Mouse (Mus musculus) CH12.LX (cell line): Measurements from ENCODE around the gene Uggt2. TPM values are rescaled to one million over a fixed set of nuclear protein-coding genes. Genes with fewer than 3 reads are reported as not detected.

Experiments used
- DNase-seq: peaks from one replicate; pipeline ENCODE4 v3.0.0-alpha.2; 2013; ENCODE audit errors: extremely low read depth
- H3K27ac ChIP-seq: 2 replicates; pipeline ENCODE4 v1.5.1; 2012; ENCODE audit warnings: low read depth, mild to moderate bottlenecking, control low read depth, moderate library complexity; ENCODE audit not compliant: insufficient read depth
- H3K27me3 ChIP-seq: replicated peaks from 2 replicates; pipeline ENCODE3; 2012; ENCODE audit warnings: inconsistent platforms
- H3K36me3 ChIP-seq, 2 experiments: replicated peaks in 1 of 2; 2 replicates each; pipeline versions ENCODE3 to v1.6.1; 2012; ENCODE audit warnings: inconsistent platforms in 1 of 2, low read length in 1 of 2, mild to moderate bottlenecking in 1 of 2, mixed read lengths in 1 of 2, moderate library complexity in 1 of 2; ENCODE audit not compliant: control insufficient read depth in 1 of 2, insufficient read depth in 1 of 2
- H3K4me1 ChIP-seq, 2 experiments: 2 replicates each; pipeline ENCODE4 v1.6.1; 2012; ENCODE audit warnings: inconsistent platforms in 1 of 2, moderate library complexity in 1 of 2; ENCODE audit not compliant: insufficient read depth in 2 of 2, control insufficient read depth in 1 of 2
- H3K4me2 ChIP-seq: 2 replicates; pipeline ENCODE4 v1.6.1; 2012; ENCODE audit warnings: low read depth, mild to moderate bottlenecking, control low read depth; ENCODE audit not compliant: poor library complexity, insufficient read depth, severe bottlenecking
- H3K4me3 ChIP-seq, 3 experiments: fragments of 150-350 bp in 1 of 3; sonication (generic) in 1 of 3; replicated peaks in 1 of 3; 2 replicates each; pipeline versions ENCODE3 to v1.5.1; 2011 to 2012; ENCODE audit warnings: low read depth in 2 of 3, low read length in 2 of 3, mild to moderate bottlenecking in 2 of 3, moderate library complexity in 2 of 3, control low read depth in 1 of 3, improper control_type of control experiment in 1 of 3, inconsistent platforms in 1 of 3, mixed read lengths in 1 of 3; ENCODE audit not compliant: poor library complexity in 1 of 3
- H3K79me2 ChIP-seq: replicated peaks from 2 replicates; pipeline ENCODE4 v1.6.1; 2012; ENCODE audit warnings: mild to moderate bottlenecking, moderate library complexity; ENCODE audit not compliant: control insufficient read depth, poor library complexity, insufficient read depth, severe bottlenecking; ENCODE audit errors: extremely low read depth
- H3K9ac ChIP-seq: 2 replicates; pipeline ENCODE4 v1.6.1; 2012; ENCODE audit warnings: low read depth, mild to moderate bottlenecking, control low read depth, moderate library complexity; ENCODE audit not compliant: insufficient read depth
- H3K9me3 ChIP-seq: replicated peaks from 2 replicates; pipeline ENCODE3; 2012; ENCODE audit warnings: low read length, inconsistent platforms, mixed read lengths
- CHD1 ChIP-seq: IDR thresholded peaks from 2 replicates; pipeline ENCODE4 v1.6.1; 2012; ENCODE audit warnings: low read depth, low read length, improper control_type of control experiment, inconsistent platforms
- CHD2 ChIP-seq: IDR thresholded peaks from 2 replicates; pipeline ENCODE4 v1.6.1; 2011; ENCODE audit warnings: low read length, improper control_type of control experiment
- CTCF ChIP-seq, 2 experiments: IDR thresholded peaks in 1 of 2; conservative IDR thresholded peaks in 1 of 2; 2 replicates each; pipeline ENCODE4 v1.5.1; 2011 to 2012; ENCODE audit warnings: low read depth in 2 of 2, low read length in 2 of 2, improper control_type of control experiment in 1 of 2, inconsistent platforms in 1 of 2, mild to moderate bottlenecking in 1 of 2, moderate library complexity in 1 of 2
- EP300 ChIP-seq: IDR thresholded peaks from 2 replicates; pipeline ENCODE4 v1.6.1; 2011; ENCODE audit warnings: low read length, improper control_type of control experiment
- GABPA ChIP-seq: IDR thresholded peaks from 2 replicates; pipeline ENCODE4 v1.6.1; 2012; ENCODE audit warnings: low read depth, low read length, improper control_type of control experiment, inconsistent platforms; ENCODE audit not compliant: insufficient replicate concordance
- KAT2A ChIP-seq: IDR thresholded peaks from 2 replicates; pipeline ENCODE4 v1.6.1; 2012; ENCODE audit warnings: low read length, improper control_type of control experiment, inconsistent platforms; ENCODE audit not compliant: insufficient replicate concordance
- MAX ChIP-seq: IDR thresholded peaks from 2 replicates; pipeline ENCODE4 v1.6.1; 2011; ENCODE audit warnings: low read length, improper control_type of control experiment
- MEF2A ChIP-seq: IDR thresholded peaks from 2 replicates; pipeline ENCODE4 v1.6.1; 2014; ENCODE audit warnings: low read depth, mild to moderate bottlenecking, inconsistent platforms, low read length, improper control_type of control experiment, borderline replicate concordance
- MXI1 ChIP-seq: IDR thresholded peaks from 2 replicates; pipeline ENCODE4 v1.6.1; 2011; ENCODE audit warnings: mild to moderate bottlenecking, low read depth, low read length, improper control_type of control experiment
- MYC ChIP-seq: IDR thresholded peaks from 2 replicates; pipeline ENCODE4 v1.6.1; 2011; ENCODE audit warnings: low read depth, mild to moderate bottlenecking, improper control_type of control experiment, low read length
- NELFE ChIP-seq: IDR thresholded peaks from 2 replicates; pipeline ENCODE4 v1.6.1; 2011; ENCODE audit warnings: low read depth, low read length, improper control_type of control experiment
- RAD21 ChIP-seq: IDR thresholded peaks from 2 replicates; pipeline ENCODE4 v1.6.1; 2011; ENCODE audit warnings: low read depth, mild to moderate bottlenecking, low read length, improper control_type of control experiment, moderate library complexity
- SIN3A ChIP-seq: IDR thresholded peaks from 2 replicates; pipeline ENCODE4 v1.6.1; 2012; ENCODE audit warnings: low read length, improper control_type of control experiment, inconsistent platforms
- TCF12 ChIP-seq: IDR thresholded peaks from 2 replicates; pipeline ENCODE4 v1.6.1; 2014; ENCODE audit warnings: low read depth, mild to moderate bottlenecking, inconsistent platforms, low read length, improper control_type of control experiment
- ZNF384 ChIP-seq: IDR thresholded peaks from 2 replicates; pipeline ENCODE4 v1.6.1; 2012; ENCODE audit warnings: low read depth, low read length, improper control_type of control experiment, inconsistent platforms
- dilution Hi-C: fragments of 300-500 bp; cut with MboI; formaldehyde crosslinking; loops from 2 replicates; pipeline ENCODE4 v1.14.3; 2020; ENCODE audit warnings: low sequenced_read_pairs; ENCODE audit not compliant: extremely low pct_unique_long_range_greater_than_20kb, extremely low pct_ligation_motif_present
- in situ Hi-C: fragments of 300-500 bp; cut with MboI; formaldehyde crosslinking; loops from 3 replicates; pipeline ENCODE4 v1.14.3; 2019; ENCODE audit warnings: low sequenced_read_pairs, low pct_ligation_motif_present, low pct_unique_long_range_greater_than_20kb, mixed read lengths
- polyA plus RNA-seq: library from polyadenylated mRNA; unstranded; fragments of >175 nt; gene quantifications from 2 replicates; pipeline ENCODE4 v1.2.1, GENCODE M21; 2012; ENCODE audit warnings: low read depth; ENCODE audit not compliant: insufficient read length
- total RNA-seq, 2 experiments: library from RNA; depleted of rRNA; stranded (reverse); fragments of 300-350 nt in 1 of 2; fragments of >200 nt in 1 of 2; gene quantifications; 2 replicates each; pipeline ENCODE4 v1.2.3; 2012 to 2014

Uggt2 gene
- total and polyA plus RNA-seq, 3 experiments: 0.42 to 1.2 (median 1.0) TPM

- in situ Hi-C loops: no loop called here
- Histone ChIP-seq H3K4me2 (no peak overlapping the region), H3K27ac (no peak overlapping the region), H3K9me3 (no peaks in the 10 kb centered on the region), H3K79me2 (no peaks in the 10 kb centered on the region), H3K36me3 (no peaks in the 10 kb centered on the region), H3K9ac (no peak overlapping the region), H3K4me3 (no peak overlapping the region), H3K27me3 (peaks cover 2% of the 10 kb centered on the region), H3K4me1 (peaks cover 6 to 9% of the 10 kb centered on the region in 2 experiments; a peak in 2 of 4 replicates)
- dilution Hi-C loops: no loop called here
- DNase-seq: no peak
- no peak for TF ChIP-seq CTCF (conservative IDR thresholded peaks at IDR 0.05 in 1 of 2, IDR thresholded peaks at IDR 0.05 in 1 of 2; ENCODE audit: low read depth in 2 of 2, low read length in 2 of 2)
- TF ChIP-seq GABPA: no peak
- TF ChIP-seq RAD21: no peak
- TF ChIP-seq EP300: no peak
- TF ChIP-seq MXI1: no peak
- TF ChIP-seq TCF12: no peak
- no peak for TF ChIP-seq SIN3A
- TF ChIP-seq KAT2A: no peak
- TF ChIP-seq ZNF384: no peak
- TF ChIP-seq CHD2: no peak
- TF ChIP-seq MYC: no peak
Observed at GRCm38 (mm10) chr14:119009531-119009930, 89.7 kb downstream of the Uggt2 start.

- H3K9ac ChIP-seq: peak overlapping the region; percentile 66
- no peaks in the 10 kb centered on the region for H3K36me3 ChIP-seq
- no peaks in the 10 kb centered on the region for H3K9me3 ChIP-seq
- peak; percentile 33; the same call in 1 of the 2 replicates for TF ChIP-seq CHD1
- TF ChIP-seq MAX: peak; percentile 49; the same call in 1 of the 2 replicates
- TF ChIP-seq MEF2A: no peak
- TF ChIP-seq MYC: peak; percentile 52
- TF ChIP-seq SIN3A: 0 out of 2 replicates have a peak, but pooled peaks have one; percentile 44
- peak; percentile 18; the same call in 1 of the 2 replicates for TF ChIP-seq NELFE
- peak; percentile 62 for DNase-seq
- in situ Hi-C loops (no loop called here), dilution Hi-C loops (no loop called here)
- peak overlapping the region; percentile 45; the same call in 1 of the 2 replicates for H3K27ac ChIP-seq
- no peaks in the 10 kb centered on the region for H3K79me2 ChIP-seq
- peak overlapping the region; percentile 77 for H3K4me2 ChIP-seq
- peaks cover 2% of the 10 kb centered on the region for H3K27me3 ChIP-seq
- H3K4me3 ChIP-seq: peak overlapping the region; percentile 28 to 61 (median 43)
- peaks cover 6 to 9% of the 10 kb centered on the region in 2 experiments; a peak in 2 of 4 replicates for H3K4me1 ChIP-seq
Observed at GRCm38 (mm10) chr14:119008031-119008590, 91.1 kb downstream of the Uggt2 start.
